Mouse (Mus musculus): ENCODE results near the gene Gm21987.

The Gm21987 gene

DNA sequence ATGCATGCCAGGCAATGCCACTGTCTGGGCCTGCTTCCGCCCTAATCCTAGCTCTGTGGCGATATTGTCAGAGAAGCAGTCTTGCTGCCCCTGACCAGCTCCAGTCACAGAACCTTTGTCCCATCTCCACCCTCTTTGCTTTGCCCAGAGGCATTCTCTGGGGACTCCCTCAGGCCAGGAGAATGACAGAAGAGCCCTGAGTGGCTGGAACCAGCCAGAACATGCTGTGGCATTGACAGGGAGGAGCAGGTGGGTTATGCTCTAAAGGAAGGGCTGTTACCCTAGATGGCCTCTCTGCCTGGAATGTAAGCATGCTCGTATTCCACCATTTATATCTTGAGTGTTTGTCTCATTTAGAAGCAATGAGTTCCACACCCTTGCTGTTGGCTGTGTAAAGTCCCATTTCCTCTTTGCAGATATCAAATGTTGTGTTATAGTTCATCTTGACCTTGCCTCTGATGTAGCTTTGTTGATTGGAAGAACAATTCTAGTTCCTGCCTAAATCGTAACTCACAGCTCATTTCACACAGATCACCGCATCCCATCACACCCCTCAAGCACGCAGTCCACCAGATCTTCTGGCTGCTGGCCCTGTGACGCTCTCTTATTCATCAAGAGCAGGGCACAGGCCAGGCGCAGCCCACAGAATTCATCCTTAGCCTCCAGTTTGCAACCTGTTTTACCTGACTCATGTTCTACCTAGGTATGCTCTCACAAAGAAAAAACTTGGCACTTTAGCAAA is 24.0 kb downstream of the Gm21987 start:
- DNase-seq (ENCODE audit: low read depth in 2 of 2, low spot score in 2 of 2), result no peak

DNA sequence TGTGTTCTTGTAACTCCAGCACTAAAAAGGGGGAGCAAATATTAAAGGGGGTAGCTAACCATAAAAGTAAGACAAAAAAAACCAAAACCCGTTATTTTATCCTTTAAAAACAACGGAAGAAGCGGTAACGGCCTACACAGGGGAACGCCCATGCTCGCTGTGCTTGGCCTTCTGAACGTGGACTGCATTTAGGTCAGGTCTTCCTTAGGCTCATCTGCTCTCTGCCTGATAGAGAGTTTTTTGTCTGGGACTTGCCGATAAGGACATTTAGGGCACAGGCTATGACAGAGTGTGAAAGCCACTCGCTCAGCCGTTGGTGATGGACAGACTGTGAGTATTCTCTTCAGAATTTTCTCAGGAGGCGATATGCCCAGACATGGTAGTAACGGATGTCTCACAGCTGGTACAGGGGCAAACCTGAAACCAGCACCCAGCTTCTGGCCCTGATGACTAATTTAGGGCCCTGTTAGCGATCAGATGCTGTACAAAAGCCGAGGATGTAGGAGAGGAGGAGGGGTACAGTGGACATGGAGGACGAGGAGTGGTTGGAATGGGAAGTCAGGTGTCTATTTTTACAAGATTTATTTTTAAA is 25.0 kb downstream of the Gm21987 start:
- DNase-seq (ENCODE audit: low read depth in 2 of 2, low spot score in 2 of 2), result no peak

DNA sequence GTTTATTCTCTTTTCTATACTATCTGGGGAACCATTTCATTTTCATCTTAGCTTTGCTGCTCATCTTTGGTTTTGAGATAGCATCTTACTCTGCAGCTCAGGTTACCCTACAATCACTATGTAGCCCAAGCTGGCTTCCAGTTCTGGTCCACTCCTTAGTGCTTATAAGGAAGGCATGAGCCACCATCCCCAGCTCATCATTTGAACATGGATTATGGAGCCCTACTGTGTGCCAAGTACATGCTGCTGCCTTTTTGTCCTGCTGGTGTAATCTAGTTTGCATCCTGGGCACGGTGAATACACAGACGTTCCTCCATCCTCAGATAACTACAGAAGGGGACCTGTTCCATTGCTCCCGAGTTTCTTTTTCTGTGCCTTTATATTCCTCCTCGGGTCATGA is 26.0 kb downstream of the Gm21987 start:
- no peak for DNase-seq (ENCODE audit: low read depth in 2 of 2, low spot score in 2 of 2)

DNA sequence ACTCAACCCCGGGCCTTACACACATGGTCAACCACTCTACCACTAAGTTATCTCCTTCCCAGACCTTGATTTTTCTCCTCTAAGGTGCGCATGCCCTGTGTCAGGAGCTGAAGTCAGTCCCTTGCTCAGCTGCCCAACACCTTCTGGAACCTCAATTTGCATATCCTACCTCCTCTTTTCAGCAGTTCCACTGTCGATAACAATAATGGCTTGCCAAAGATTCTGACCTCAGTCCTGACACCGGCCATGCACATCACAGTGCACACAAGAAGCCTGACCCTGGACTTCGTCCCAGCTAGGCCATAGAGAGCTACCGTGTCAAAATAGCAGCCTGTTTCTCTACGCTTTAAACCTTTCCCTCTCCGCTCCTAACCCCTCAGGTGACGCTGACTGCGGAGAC is 26.6 kb downstream of the Gm21987 start:
- no peak for DNase-seq (ENCODE audit: low read depth in 2 of 2, low spot score in 2 of 2)

DNA sequence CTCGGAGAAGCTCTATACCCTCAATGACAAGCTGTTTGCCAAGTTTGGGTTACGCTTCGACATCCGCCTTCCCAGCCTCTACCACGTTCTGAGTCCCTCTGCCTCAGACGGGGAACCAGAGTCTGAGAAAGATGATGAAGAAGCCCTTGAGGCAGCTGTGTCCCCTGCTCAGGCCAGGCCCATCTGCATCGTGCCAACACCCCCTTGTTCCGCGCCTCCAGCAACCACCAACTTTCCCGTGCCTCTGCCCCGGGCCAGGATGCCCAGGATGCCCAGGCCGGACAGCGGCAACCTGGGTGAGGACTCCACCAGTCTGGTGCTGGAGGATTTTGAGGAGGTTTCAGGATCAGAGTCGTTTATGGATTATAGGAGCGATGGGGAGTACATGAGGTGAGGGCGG is 27.1 kb downstream of the Gm21987 start:
- DNase-seq (ENCODE audit: low read depth in 2 of 2, low spot score in 2 of 2), result no peak

DNA sequence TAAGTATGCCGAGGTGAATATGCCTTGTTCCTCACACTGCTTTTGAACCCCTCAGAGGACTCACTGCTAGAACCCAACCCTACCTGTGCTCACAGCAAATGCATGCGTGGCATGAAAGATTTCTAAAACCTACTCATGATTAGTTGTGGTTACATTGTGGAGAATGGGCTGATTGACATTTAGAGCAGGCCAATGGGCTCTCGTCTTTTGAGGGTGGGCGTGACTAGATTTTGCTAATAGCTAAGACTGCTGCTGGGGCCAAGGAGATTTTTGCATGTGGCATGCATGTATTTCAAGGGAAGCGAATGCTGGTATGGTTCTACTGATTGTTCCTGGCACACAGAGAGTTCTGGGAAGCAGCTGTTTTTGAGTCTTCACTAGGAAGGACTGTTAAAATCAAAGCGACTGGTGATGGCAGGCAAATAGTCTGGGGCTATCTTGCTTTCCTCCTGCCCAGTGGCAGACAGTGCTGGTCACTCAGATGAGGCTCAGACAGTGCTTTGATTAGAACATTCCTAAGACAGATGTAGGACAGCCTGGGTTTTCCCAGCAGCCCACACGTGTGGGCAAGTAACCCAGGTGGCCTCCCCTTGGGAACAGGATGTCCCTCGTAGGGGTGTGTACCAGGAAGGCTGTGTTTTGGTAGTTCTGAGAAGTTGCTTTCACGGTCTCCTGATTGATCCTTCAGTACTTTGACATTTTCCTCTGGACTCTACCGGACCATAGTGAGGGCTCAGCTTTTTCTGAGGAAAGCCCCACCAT is 27.7 kb downstream of the Gm21987 start:
- no peak for DNase-seq (ENCODE audit: low read depth in 2 of 2, low spot score in 2 of 2)

DNA sequence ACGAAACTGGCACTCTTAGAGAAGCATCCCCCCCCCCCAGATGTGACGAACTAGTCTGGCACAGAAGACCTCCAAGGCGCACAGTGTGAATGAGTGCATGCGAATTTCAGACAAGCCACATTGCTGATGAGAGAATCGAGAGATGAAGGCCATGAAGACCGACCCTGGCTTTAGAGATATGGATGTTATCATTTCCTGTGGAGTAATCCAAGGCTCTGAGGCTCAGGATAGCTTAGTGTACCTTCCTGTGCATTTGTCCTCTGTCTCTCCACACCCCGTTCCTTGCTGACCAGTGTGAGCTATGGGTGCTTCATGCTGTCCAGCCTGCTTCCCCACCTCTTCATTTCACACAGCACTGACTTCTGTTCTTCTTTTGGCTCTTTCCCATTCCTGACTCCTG is 28.3 kb downstream of the Gm21987 start:
- DNase-seq (ENCODE audit: low read depth in 2 of 2, low spot score in 2 of 2), result no peak

DNA sequence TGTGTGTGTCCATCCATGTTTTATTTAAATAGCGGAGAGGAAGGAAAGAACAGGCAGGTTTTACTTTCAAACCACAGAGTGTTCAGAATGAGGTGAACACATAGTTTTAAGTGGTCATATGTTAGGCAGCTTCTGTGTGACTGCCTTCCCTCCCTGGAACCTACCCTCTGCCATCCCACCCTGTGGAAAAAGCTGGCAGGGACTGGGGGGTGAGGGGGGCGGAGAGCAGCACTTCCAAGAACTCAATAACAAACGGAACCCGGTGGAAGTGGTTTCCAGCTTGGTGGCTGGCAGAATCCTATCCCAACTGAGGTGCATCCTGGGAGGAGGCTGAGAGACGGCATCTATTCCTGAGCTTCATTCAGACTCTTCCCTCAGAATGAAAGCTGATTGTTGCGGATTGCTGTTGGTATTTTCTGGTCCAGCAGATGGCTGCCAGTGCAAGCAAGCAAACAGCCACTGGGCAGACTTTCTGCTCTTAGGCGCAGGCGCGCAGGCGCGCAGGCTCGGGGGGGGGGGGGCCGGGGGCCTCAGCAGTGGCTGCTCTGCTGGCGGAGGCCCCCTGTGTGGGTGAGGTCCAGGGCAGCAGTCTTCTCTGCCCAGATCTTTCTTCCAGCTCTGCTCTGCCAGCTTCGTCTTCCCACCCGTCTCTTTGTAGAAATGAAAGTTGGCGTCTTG is 29.5 kb downstream of the Gm21987 start:
- DNase-seq (ENCODE audit: low read depth in 2 of 2, low spot score in 2 of 2), result peak in 1 of 2 experiments; percentile 18

DNA sequence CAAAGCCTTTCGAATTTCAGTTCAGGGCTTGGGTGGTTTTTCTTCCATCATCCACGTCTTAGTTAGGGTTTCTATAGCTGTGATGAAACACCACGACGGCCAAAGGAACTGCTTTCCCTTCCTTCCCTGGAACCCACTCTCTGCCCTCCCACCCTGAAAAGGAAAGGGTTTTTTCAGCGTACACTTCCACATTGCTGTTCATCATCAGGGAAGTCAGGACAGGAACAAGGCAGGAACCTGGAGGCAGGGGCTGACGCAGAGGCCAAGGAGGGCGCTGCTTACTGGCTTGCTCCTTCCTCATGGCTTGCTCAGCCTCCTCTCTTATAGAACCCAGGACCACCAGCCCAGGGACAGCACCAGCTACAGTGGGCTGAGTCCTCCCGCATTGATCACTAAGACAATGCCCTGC is 30.0 kb downstream of the Gm21987 start:
- DNase-seq (ENCODE audit: low read depth in 2 of 2, low spot score in 2 of 2), result no peak

DNA sequence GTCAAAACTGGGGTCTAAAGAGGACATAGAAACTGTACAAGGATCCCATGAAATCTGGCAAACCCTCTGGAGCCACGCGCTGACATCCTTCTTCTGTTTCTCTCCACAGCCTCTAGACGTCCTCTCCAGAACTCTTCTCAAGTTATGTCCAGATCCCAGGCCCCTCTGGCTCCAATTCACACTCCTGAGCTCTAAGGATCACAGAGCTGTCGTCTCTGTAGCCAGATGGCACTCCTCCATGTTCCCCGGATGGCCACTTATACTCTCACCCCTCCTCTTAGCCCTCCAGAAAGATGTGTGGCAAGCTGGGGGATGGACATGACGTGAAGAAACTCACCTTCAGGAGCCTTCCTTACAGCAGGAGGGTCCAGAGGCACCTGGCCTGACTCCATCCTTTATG is 30.7 kb downstream of the Gm21987 start:
- no peak for DNase-seq (ENCODE audit: low read depth in 2 of 2, low spot score in 2 of 2)

DNA sequence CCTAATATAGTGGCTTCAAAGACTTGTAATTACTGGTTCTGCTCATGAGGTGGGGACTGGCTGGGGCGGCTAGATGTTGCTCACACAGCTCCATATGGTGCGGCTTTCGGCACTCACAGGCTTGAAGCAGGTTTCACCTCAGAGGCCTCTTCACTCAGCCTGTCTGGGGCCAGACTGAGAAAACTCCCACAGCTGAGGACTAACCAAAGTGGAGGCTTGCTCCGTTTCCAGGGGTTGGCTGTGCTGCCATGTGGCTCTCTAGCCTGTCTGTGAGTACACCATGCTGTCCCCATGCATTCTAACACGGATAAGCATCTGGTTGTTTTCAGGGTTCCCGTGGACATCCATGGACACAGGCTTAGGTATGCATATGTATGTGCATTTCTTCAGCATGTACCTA is 31.8 kb downstream of the Gm21987 start:
- no peak for DNase-seq (ENCODE audit: low read depth in 2 of 2, low spot score in 2 of 2)

DNA sequence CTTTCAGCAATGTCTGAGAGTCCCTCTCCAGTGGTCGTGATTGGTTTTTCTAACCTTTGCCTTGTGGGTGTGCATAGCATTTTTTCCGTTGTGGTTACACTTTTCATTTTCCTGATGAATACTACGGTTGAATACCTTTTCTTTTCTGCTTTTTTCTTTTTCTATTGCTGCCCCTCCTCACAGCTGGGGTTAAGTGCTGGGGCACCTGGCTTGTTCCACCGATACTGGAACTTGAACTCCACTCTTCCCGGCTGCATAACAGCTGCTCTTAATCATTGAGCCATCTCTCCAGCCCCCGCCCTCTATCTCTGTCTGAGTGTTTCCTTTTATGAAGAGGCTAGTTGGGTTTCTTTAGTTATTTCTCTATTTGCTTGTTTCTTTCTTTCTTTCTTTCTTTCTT is 32.2 kb downstream of the Gm21987 start:
- no peak for DNase-seq (ENCODE audit: low read depth in 2 of 2, low spot score in 2 of 2)

DNA sequence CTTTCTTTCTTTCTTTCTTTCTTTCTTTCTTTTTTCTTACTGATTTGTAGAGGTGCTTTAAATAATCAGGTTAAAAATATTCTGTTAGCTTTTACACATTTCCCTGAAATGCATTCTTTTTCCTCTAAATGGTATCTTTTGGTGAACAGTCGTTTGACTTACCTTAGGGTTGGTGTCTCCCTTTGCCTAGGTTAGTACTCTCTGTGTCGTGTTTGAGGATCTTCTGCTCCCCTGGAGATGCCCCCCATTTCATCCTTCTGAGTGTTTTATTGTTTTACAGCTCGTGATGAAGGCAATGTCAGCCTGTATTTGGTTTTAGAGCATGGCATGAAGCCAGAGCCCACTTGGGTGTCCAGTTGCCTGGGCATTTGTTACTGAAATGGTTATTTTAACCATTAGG is 32.7 kb downstream of the Gm21987 start:
- DNase-seq (ENCODE audit: low read depth in 2 of 2, low spot score in 2 of 2), result no peak

DNA sequence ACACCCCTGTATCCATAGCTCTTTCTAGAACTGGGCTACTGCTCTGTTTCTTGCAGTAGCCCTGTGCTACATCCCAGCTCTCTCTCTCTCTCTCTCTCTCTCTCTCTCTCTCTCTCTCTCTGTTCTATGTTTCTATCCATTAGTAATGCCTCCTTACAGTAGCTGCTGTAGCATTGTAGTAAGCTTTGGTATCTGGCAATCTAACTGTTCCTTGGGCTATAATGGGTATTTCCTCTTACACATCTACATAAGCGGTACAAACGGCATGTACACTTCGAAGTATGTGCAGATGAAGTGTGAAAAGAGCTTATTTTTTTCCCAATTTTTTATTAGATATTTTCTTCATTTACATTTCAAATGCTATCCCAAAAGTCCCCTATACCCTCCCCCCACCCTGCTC is 33.1 kb downstream of the Gm21987 start:
- DNase-seq (ENCODE audit: low read depth in 2 of 2, low spot score in 2 of 2), result no peak

DNA sequence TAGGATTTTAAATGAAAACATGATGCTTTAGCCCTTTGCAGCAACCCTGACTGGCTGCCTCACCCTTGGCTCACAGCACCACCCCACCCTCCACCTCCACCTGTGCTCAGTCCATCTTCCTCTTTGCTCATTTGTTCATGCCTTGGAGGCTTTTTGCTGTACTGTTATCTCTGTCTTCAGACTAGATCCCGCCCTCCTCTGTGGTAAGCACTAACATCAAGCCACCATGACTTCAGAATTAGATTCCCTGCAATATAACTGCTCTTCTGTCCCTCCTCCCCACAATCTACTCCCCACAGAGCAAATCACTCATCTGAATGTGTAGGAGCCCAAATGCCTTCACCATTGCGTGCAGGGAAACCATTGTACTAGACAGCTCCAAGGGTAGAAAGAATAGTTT is 36.8 kb downstream of the Gm21987 start:
- no peak for DNase-seq (ENCODE audit: low read depth in 2 of 2, low spot score in 2 of 2)

DNA sequence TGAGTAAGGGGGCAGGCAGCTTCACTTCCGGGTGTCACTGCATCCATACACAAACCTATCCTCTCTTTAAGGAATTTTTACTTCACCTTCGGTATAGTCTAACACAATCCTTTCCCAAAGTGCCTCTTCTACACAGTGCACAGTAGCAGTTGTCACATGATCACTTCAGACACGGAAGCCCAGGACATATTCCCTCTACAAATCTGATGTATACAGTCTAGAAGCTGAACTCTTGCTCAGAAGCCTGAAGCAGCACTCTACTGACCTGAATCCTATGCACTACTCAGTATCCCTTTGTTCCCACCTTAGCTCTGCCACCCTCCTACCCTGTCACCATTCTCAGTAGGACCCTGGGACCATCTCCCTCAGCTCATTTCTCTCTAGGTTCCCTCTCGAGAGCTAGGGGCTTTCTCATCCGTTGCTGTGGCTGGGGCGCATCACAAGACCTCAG is 38.4 kb downstream of the Gm21987 start:
- DNase-seq (ENCODE audit: low read depth in 2 of 2, low spot score in 2 of 2), result no peak

DNA sequence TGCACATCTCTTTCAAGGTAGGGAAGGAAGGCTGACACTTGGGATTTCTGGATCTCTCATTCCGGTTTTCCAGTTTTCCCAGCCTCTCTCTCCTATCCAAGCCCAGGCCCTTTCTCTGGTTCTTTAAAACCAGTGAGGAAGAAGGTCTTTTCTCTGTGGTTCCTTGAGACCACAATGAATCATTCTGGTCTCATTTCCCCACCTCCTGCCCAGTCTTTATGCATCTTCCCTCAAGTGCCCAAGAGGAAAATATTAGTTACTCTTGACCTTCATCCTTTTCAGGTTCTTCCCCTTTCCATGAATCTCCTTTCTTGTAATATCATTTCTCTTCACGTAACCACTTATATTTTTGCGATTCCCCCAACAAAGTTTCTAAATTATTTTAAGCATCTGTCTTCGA is 38.9 kb downstream of the Gm21987 start:
- DNase-seq (ENCODE audit: low read depth in 2 of 2, low spot score in 2 of 2), result no peak

DNA sequence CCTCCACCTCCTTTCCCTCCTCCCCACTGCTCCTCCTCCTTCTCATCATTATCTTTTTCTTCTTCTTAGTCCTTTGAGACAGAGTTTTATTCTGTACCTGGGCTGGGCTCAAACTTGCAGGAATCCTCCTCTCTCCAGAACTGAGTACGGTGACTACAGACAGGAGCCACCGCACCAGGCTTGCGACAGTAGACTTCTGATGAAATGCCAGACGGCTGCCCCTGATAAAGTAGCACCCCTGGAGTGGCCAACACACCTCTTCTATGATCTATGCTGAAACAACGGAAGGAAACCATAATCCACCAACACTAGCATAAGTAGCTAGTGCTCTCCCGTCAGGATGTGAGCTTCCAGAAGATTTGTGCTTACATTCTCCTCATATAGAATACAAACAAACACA is 40.5 kb downstream of the Gm21987 start:
- DNase-seq (ENCODE audit: low read depth in 2 of 2, low spot score in 2 of 2), result no peak

DNA sequence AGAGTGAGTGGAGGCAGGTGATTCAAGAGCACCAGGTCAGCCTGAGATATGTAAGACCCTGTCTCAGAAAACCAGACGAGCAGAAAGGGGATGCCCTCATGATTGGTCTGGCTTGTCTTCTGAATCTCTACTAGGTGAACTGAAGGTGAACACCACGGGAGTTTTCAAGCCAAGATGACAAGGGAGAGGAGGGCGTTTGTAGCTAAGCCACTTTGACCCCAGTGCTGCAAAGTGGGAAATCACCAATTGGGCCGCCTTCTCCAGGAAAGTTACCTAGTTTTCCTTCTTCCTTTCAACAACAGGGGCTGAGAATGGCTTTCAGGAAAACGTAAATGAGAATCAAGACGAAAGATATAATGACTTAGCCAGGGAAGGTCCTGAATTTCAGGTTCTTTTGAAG is 41.9 kb downstream of the Gm21987 start:
- DNase-seq (ENCODE audit: low read depth in 2 of 2, low spot score in 2 of 2), result no peak

DNA sequence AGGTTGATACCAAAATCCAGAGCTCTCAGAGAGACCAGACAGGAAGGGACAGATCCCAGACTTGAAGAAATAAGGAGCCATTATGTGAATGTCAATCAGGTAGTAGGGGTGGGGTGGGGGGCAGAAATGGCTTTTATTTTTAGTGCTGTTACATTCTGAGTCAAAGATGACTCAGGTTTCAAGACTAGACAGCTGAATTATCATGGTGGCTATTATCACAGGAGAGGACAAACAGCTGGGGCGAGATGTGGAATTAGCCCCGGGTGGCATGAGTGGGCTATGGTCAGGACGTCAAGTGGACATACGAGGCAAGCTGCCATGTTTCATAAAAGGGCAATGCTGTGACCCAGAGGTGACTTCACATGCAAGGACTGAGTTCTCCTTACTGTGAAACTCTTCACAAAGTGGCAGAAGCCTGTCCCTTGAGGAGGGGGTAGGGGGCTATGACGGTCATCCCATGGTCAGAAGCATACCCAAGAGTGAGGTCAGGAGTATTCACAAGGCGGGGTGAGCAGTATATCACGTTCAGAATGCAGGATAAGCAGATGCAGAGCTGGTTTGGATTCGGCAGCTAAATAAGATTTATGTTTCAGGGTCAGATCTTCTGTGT is 42.5 kb downstream of the Gm21987 start:
- DNase-seq (ENCODE audit: low read depth in 2 of 2, low spot score in 2 of 2), result no peak

DNA sequence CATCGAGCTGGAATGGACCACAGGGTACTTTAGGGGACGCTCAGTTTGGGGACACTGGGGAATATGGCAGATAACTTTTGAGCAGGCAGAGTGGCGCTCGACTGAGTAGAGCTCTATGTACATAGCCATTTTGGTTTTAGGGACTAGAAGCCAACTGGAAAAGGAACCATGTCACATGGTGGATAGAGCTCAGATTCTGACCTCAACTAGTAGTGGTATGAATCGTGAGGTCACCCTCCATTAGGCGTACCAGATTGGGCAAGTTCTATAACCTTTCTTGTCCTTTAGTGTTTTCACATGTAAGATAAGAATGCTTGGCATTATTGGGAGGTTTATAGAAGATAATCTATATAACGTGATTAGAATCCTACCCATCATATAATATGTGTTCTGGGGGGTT is 43.5 kb downstream of the Gm21987 start:
- DNase-seq (ENCODE audit: low read depth in 2 of 2, low spot score in 2 of 2), result no peak

All from CD8-positive naive resting alpha-beta T cell, adult 2 months (primary cell).